Mouse (Mus musculus) bone marrow macrophage, adult 2 months (primary cell): ENCODE data around the gene Irf8.

Experiments used
- CTCF ChIP-seq: IDR thresholded peaks from 2 replicates; pipeline ENCODE4 v1.5.1; 2012; ENCODE audit warnings: low read depth, mild to moderate bottlenecking, low read length, moderate library complexity
- POLR2A ChIP-seq: IDR thresholded peaks from 2 replicates; pipeline ENCODE4 v1.6.1; 2012; ENCODE audit warnings: mild to moderate bottlenecking, low read depth, low read length, borderline replicate concordance

- TF ChIP-seq POLR2A (no peak), CTCF (no peak)
Observed at GRCm38 (mm10) chr8:120746007-120746701, 10.0 kb downstream of the Irf8 start.
